Mouse (Mus musculus): ENCODE data around the gene Dhx8.

Gene Dhx8

DNA sequence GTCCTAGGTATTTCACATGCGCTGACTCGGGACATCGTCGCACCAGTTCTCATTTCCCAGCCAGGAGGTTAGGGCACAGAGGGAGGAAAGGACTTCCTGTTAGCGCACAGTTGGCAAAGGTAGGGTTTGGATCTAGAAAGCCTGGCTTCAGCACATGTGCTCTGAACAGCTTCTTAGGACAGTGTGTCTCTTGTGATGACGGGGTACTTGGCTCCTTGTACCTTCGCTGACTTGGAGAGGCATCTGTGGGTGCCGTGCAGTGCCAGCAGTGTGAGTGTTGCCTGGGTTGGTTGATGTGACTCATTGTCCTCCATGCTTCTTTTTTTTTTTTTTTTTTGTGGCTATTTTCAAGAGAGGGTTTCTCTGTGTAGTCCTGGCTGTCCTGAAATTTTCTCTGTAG is 23.9 kb downstream of the Dhx8 start:
- no peak for DNase-seq

DNA sequence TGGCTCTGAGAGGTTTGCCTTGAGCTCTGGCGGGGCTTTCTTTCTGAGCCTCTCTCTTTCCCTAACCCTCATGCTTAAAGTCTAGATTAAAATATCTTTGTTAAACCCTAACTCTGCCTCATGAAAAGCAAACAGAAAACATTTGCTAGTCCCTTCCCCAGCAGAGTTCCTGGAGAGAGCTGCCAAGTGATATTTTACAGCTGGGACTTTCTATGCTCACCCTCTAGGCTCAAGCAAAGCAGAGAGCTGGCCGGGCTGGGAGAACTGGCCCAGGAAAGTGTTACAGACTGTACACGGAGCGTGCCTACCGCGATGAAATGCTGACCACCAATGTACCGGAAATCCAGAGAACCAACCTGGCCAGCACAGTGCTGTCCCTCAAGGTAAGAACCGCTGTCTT is 24.6 kb downstream of the Dhx8 start:
- DNase-seq = no peak

DNA sequence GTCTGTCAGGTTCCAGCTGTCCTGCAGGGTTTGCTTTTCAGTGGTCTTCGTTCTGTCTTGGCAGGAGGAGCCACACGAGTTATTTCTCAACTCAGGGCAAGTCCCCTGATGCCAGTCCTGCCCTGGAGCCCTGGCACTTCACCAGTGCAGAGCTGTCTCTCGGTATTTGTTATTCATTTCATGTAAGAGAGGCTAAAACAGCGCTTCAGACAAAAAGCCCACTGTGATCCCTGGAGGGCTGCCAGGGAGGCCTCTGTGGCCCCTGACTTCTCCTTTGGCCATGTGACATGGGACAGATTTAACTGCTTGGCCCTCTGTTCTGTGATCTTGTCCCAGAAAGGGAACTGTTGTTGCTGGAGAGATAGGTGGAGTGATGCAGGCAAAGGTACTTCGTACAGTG is 25.7 kb downstream of the Dhx8 start:
- no peak for DNase-seq

DNA sequence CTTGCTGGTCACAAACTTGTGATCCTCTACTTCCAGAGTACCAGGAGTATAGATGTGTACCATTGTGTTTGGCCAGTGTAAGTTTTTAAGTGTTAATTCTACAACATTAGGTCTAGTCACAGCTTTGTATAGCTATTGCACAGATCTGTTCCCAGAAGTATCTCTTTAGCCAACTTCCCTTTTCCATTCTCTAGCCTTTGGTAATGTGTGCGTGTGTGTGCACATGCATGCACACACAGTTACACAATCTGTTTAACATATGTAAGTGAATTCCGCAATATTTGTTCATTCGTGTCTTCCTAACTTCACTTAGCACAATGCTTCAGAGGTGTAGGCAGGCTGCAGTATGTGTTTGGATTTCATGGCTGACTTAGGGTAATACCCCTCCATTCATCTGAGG is 26.8 kb downstream of the Dhx8 start:
- no peak for DNase-seq

- peak; percentile 32 for DNase-seq
Observed at GRCm38 (mm10) chr11:101763723-101764122, 31.0 kb downstream of the Dhx8 start.

- no peak for DNase-seq
Observed at GRCm38 (mm10) chr11:101764546-101764945, 31.8 kb downstream of the Dhx8 start.

- no peak for DNase-seq
Observed at GRCm38 (mm10) chr11:101767326-101767725, 34.6 kb downstream of the Dhx8 start.

DNA sequence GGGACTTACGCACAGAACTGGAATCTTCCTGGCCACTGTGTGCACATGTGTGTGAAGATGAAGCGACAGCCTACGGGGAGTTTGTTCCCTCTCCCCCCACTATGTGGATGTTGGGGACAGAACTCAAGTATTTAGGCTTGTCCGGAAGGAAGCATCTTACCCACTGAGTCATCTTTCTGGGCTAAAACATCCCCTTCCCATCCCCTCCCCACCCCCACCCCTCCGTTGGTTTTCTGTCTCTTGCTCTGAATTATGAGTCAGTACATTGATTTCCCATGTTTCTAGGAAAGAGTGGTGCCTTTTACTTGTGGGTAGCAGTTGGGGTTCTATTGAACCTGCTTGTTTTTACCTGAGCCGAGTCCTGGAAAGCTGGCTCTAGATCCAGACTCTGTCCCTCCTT is 36.0 kb downstream of the Dhx8 start:
- DNase-seq = no peak

DNA sequence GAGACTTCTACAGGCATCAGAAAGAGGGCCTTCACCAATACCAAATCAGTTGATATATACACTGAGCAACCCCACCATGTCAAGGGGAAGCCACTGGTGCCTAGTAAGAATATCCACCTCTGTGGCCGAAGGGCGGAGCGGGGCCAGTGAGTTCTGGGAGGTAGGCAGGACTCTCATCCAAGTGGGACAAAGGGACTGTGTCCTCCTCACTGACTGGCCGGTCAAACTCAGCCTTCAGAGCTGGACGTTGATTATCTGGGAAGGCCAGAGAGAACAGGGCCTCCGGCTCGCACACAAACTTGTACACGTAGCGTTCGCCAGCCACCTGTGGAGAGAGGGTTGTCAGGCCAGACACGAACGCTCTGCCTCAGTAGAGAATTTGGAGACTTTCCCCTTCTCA is 37.5 kb downstream of the Dhx8 start:
- DNase-seq = no peak

GRCm38 (mm10) chr11:101772027-101772426 is 39.3 kb downstream of the Dhx8 start:
- DNase-seq = no peak

DNA sequence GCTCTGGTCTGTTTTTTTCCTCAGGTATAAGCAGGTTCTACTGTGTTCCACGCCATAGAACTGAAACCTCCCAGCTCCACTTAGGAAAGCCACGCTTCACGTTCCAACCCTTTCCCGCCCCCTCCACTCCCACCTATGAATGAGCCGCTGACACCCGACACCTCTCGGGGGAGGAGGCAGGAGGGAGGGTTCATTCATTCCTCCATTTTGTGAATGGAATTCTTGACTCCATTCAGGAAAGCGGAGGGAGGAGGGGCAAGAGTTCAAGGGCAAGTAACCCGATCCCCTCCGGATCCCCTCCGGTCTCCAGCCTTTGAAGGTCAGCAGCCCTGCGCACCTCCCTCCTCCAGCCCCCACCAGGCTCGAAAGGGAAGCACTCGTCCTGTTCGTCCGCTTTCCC is 39.7 kb downstream of the Dhx8 start:
- DNase-seq = no peak

- DNase-seq = no peak
Observed at GRCm38 (mm10) chr11:101776846-101777245, 44.1 kb downstream of the Dhx8 start.

DNA sequence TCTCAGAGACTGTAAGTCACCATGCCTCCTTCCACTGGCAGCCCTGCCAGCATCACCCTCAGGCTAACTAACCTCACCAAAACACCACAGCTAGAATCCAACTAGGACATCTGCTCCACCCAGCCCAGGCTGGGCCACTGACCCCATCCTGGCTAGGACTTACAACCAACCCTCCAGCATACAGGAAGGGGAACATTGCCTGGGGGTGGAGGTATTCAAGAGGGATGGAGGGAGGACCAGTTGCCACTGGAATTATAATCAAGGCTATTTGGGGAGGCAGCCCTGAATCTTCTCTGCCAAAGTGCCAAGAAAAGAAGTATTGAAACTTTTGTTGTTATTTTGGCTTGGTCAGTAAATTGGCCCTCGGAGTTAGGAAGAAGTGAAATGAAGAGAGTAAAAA is 50.4 kb downstream of the Dhx8 start:
- no peak for DNase-seq

DNA sequence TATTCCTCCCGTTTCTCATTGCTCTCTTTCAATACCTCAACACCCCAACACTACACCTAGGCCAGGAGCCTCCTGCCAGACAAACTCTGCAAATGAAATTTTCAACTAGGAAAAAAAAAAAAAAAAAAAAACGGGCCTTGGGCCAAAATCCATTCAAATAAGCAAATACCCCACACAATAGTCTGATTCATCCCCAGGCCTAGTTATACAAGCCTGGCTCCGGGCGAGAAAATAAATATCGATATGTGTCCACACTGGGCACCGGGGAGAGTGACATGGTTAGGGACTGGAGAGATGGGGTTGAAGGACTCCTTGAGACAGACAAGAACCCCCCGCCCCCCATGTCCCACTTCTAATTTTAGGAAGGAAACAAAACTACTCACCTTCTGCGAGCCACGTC is 50.9 kb downstream of the Dhx8 start:
- no peak for DNase-seq

DNA sequence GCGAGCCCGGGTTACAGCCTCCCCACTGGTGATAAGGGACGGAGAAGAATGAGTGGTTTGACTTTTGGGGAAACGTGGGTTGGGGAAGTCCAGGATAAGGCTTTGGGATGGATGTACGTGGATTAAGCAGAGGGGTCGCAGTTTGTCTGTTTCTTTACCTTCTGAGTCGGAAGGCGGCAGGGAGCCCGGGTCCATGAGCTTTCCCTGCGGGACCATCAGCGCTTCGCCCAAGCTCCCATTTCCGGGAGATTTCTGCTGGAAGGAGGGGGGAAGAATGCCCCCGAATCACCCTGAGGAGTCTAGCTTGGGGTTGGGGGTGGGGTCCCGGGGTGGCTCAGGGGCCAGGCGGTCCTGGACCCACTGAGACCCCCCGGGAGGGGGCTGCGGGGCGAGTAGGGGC is 51.4 kb downstream of the Dhx8 start:
- no peak for DNase-seq

- DNase-seq = peak; percentile 41
Observed at GRCm38 (mm10) chr11:101784488-101785142, 51.9 kb downstream of the Dhx8 start.

DNA sequence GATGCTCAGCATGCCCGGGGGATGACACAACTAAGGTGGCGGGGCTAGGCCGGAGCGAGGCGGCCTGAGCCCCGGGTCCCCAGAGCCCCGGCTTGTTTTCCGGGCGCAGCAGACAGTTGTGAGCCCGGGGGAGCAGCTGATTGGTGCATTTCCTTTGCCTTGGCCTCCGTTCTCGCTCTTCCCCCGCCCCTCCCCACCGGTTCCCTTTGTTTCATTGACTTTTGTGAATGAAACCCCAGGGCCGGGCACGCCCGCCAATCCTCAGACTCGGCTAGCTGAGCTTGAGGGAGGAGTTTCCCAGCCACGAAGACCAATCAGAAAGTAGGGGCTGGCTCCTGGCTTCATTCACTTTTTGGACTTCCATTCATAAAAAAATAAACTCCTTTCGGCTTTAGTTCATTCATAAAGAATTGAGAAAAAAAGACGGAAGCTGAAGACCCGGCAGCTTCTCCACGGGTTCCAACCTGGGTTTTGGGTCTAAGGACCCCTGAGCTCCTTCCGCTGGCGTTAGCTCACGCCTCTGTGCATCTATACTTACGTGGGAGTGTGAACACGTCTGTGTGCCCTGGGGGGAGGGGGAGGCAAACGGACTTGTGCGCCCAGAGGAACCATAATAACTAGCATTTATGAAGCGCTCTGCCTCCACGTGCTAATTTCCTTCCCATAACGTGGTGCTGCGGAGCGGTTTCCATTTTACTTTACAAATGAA is 52.6 kb downstream of the Dhx8 start, which contains the start of gene Etv4:
Gene Etv4, minus strand, starts transcription at position 229 of the 709 bp plus-strand sequence.
- DNase-seq = peak; percentile 76

DNA sequence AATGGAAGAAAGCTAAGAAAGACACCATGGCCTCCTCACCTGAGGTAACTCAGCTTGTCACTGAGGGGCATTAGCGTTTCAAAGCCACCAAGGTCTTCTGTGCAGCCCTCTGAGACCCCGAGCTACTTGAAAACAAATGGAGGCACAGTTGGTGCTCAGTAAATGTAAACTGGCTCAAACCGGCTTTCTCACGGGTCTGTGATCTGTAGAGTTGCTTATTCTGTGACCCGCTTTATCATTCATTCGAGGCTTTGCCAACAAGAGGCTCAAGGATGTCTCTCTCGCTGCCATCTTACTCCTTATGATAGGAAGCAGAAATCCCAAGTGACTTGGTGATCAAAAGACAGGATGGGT is 53.1 kb downstream of the Dhx8 start:
- no peak for DNase-seq

DNA sequence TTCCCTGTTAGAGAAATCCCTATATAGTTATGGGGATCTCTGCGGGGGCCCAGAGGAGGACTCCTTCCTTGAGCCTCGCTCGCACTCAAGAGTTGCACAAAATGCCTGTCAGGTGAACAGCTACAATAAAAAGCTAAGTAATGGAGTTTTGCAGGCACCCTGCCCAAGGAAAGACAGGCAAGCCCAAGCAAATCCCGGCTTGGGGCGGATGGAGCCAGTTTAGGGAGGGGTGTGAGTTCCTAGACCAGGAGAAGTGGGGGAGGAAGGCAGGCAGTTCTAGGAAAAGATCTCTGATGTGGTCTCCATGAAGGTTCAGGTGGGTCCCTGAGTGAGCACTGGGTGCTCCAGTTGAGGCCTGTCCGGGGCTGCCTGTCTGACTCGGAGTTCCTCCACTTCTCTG is 53.9 kb downstream of the Dhx8 start:
- DNase-seq = no peak

- DNase-seq = no peak
Observed at GRCm38 (mm10) chr11:101787432-101787831, 54.7 kb downstream of the Dhx8 start.

- no peak for DNase-seq
Observed at GRCm38 (mm10) chr11:101790811-101791526, 58.2 kb downstream of the Dhx8 start.

DNA sequence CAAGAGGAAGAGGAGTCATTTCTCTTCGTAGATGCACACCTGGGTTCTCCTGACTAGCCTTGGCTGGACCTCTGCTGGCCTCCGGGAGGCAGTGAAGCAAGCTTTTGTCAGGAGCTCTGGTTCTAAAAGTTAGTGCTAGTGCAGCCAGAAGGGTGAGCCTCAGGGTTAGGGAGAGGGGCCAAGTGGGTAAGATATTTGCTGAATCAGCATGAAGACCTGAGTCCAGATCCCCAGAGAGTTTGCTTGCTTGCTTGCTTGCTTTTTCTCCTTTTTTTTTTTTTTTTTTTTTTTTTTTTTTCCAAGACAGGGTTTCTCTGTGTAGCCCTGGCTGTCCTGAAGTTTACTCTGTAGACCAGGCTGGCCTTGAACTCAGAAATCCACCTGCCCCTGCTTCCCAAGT is 64.6 kb downstream of the Dhx8 start:
- no peak for DNase-seq

GRCm38 (mm10) chr11:101798083-101798482 is 65.4 kb downstream of the Dhx8 start:
- DNase-seq = no peak

DNA sequence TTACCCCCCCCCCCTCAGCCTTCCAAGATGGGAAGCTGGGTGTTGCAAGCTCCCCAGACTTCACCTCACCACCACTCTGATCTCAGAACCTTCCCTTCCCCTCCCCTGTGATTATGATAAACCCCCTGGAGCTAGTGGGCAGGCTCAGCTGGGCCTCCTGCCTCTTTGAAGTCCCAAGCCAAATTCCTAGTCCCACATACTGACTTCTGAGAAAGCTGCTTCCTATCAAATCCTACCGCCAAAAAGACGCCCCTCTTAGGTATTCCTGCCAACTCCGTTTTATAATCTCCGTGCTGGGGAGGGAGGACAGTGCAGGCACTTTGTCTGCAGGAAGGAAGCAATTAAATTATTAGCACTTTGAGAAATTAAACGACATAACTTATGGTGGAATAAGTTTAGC is 68.7 kb downstream of the Dhx8 start:
- DNase-seq = no peak
